Mouse (Mus musculus) stomach, embryonic 15.5 days (tissue): ENCODE data around the gene Atrn. TPM values are rescaled to one million over a fixed set of nuclear protein-coding genes. Genes with fewer than 3 reads are reported as not detected.

ENCODE experiments used
- ATAC-seq: fragments of 200-750 bp; cut with Nextera tagmentation; 2 replicates; pipeline ENCODE4 v1.8.0; 2017; ENCODE audit warnings: low read depth, moderate number of reproducible peaks, moderate TSS enrichment; ENCODE audit not compliant: insufficient read depth, low FRiP score
- H3K27ac ChIP-seq: fragments of 300-500 bp; sonication (generic); 2 replicates; pipeline ENCODE4 v1.5.1; 2015; ENCODE audit warnings: mild to moderate bottlenecking, inconsistent platforms
- H3K27me3 ChIP-seq: fragments of 300-500 bp; sonication (generic); replicated peaks from 2 replicates; pipeline ENCODE4 v1.6.1; 2015; ENCODE audit warnings: inconsistent platforms
- H3K36me3 ChIP-seq: fragments of 300-500 bp; sonication (generic); 2 replicates; pipeline ENCODE4 v1.6.1; 2015; ENCODE audit warnings: inconsistent platforms
- H3K4me1 ChIP-seq: fragments of 300-500 bp; sonication (generic); 2 replicates; pipeline ENCODE4 v1.6.1; 2015; ENCODE audit warnings: inconsistent platforms
- H3K4me2 ChIP-seq: fragments of 300-500 bp; sonication (generic); 2 replicates; pipeline ENCODE4 v1.6.1; 2015; ENCODE audit warnings: mild to moderate bottlenecking, inconsistent platforms
- H3K4me3 ChIP-seq: fragments of 300-500 bp; sonication (generic); replicated peaks from 2 replicates; pipeline ENCODE4 v1.5.1; 2015; ENCODE audit warnings: inconsistent platforms
- H3K9ac ChIP-seq: fragments of 300-500 bp; sonication (generic); 2 replicates; pipeline ENCODE4 v1.6.1; 2015; ENCODE audit warnings: inconsistent platforms
- H3K9me3 ChIP-seq: fragments of 300-500 bp; sonication (generic); 2 replicates; pipeline ENCODE4 v1.6.1; 2016; ENCODE audit warnings: inconsistent platforms
- WGBS: fragments of 180-500 bp; shearing (Covaris S2); methylation state at CpG from one replicate; pipeline ENCODE4 v1.1.7; 2015; 5-methylcytosine and 5-hydroxymethylcytosine counted together
- polyA plus RNA-seq: library from polyadenylated mRNA; unstranded; fragments of >200 nt; fragmentation: Nextera tagmentation; extraction: Ambion mirVana; gene quantifications from 2 replicates; pipeline ENCODE4 v1.2.1, GENCODE M21; 2015

Atrn gene
- polyA plus RNA-seq, 1 experiment from 2014 or later = 5.1 TPM

GRCm38 (mm10) chr2:130971030-130971429 is 64.7 kb downstream of the Atrn start:
- WGBS = 91% methylated on average over 4 of the region's 4 CpGs
- Histone ChIP-seq H3K9me3 (no peaks in the 10 kb centered on the region), H3K9ac (no peak overlapping the region)

DNA sequence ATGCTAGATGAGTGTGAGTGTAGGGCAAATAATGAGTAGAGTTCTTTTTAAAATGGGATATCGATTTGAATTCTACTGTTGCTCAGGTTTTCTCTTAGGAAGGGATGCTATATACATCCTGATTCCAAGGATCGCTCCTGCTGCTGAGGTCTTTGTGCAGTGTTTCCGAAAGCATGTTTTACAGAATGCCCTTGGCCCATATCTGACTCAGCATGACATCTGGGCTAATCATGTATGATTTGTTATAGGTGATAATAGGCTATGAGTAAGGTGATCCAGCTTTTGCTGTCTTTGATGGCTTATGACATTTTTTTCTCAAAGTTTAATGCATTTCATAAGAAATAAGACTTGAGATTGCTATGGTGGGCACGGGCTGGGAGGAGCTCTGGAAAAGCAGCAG is 66.1 kb downstream of the Atrn start:
- Histone ChIP-seq H3K36me3 (peaks cover 14% of the 10 kb centered on the region; the same call in 1 of the 2 replicates), H3K4me1 (no peaks in the 10 kb centered on the region), H3K9me3 (no peaks in the 10 kb centered on the region), H3K27me3 (no peaks in the 10 kb centered on the region), H3K4me2 (no peak overlapping the region), H3K9ac (no peak overlapping the region), H3K4me3 (no peak overlapping the region), H3K27ac (no peak overlapping the region)
- ATAC-seq = no peak
- WGBS = 92% methylated on average over 4 of the region's 4 CpGs

More at GRCm38 (mm10) chr2:130971030-130971429, 64.7 kb downstream of the Atrn start:
- H3K4me2 ChIP-seq = no peak overlapping the region
- H3K36me3 ChIP-seq = peaks cover 14% of the 10 kb centered on the region; the same call in 1 of the 2 replicates
- no peak for ATAC-seq
- no peaks in the 10 kb centered on the region for H3K4me1 ChIP-seq
- H3K27ac ChIP-seq = no peak overlapping the region
- no peaks in the 10 kb centered on the region for H3K27me3 ChIP-seq
- H3K4me3 ChIP-seq = no peak overlapping the region

DNA sequence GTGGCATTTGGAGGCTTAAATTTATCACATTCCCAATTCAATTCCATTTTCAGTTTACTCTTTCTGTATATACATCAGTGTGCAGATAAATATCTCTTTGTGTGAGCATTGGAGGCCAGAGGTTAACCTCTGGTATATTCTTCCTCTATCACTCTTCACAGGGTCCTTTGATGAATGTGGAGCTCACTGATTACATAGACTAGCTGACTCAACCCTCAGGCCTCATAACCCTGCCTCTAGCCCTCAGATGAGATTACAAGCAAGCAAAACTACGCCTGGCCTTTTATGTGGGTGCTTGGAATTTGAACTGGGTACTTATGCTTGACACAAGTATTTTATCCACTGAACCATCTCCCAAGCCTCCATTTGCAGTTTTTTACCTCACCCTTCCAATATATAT is 68.6 kb downstream of the Atrn start:
- Histone ChIP-seq H3K9me3 (no peaks in the 10 kb centered on the region), H3K27ac (no peak overlapping the region), H3K9ac (no peak overlapping the region), H3K4me1 (no peaks in the 10 kb centered on the region), H3K4me3 (no peak overlapping the region), H3K27me3 (no peaks in the 10 kb centered on the region), H3K4me2 (no peak overlapping the region), H3K36me3 (peaks cover 14% of the 10 kb centered on the region; the same call in 1 of the 2 replicates)
- peak; percentile 77; the same call in 1 of the 2 replicates for ATAC-seq
- WGBS = 74% methylated on average over 1 of the region's 1 CpGs

- no peak overlapping the region for H3K4me3 ChIP-seq
- H3K4me2 ChIP-seq = no peak overlapping the region
- H3K27me3 ChIP-seq = no peaks in the 10 kb centered on the region
- H3K9ac ChIP-seq = no peak overlapping the region
- H3K9me3 ChIP-seq = no peaks in the 10 kb centered on the region
- peak; percentile 57; the same call in 1 of the 2 replicates for ATAC-seq
- peaks cover 19% of the 10 kb centered on the region; the same call in 1 of the 2 replicates for H3K36me3 ChIP-seq
- H3K4me1 ChIP-seq = no peaks in the 10 kb centered on the region
- no peak overlapping the region for H3K27ac ChIP-seq
These were observed 71.3 kb downstream of the Atrn start for GRCm38 (mm10) chr2:130977589-130977988.

GRCm38 (mm10) chr2:130978058-130978847 is 72.0 kb downstream of the Atrn start:
- ATAC-seq = peak; percentile 56; the same call in 1 of the 2 replicates
- no peak overlapping the region for H3K4me2 ChIP-seq
- no peaks in the 10 kb centered on the region for H3K4me1 ChIP-seq
- 75% methylated on average over 10 of the region's 10 CpGs for WGBS
- H3K9ac ChIP-seq = no peak overlapping the region
- H3K36me3 ChIP-seq = peaks cover 19% of the 10 kb centered on the region; the same call in 1 of the 2 replicates
- H3K9me3 ChIP-seq = no peaks in the 10 kb centered on the region
- H3K4me3 ChIP-seq = no peak overlapping the region
- no peaks in the 10 kb centered on the region for H3K27me3 ChIP-seq
- H3K27ac ChIP-seq = no peak overlapping the region

- no peaks in the 10 kb centered on the region for H3K27me3 ChIP-seq
- H3K4me2 ChIP-seq = no peak overlapping the region
- no peak overlapping the region for H3K9ac ChIP-seq
- no peak overlapping the region for H3K4me3 ChIP-seq
- no peaks in the 10 kb centered on the region for H3K4me1 ChIP-seq
- no peaks in the 10 kb centered on the region for H3K9me3 ChIP-seq
- no peak overlapping the region for H3K27ac ChIP-seq
- peaks cover 10% of the 10 kb centered on the region; the same call in 1 of the 2 replicates for H3K36me3 ChIP-seq
- ATAC-seq = no peak
These were observed 72.8 kb downstream of the Atrn start for GRCm38 (mm10) chr2:130979138-130979537.

GRCm38 (mm10) chr2:130992818-130993217 is 86.5 kb downstream of the Atrn start:
- Histone ChIP-seq H3K9ac (no peak overlapping the region), H3K4me3 (no peak overlapping the region), H3K27me3 (no peaks in the 10 kb centered on the region), H3K4me1 (no peaks in the 10 kb centered on the region), H3K36me3 (peaks cover 3% of the 10 kb centered on the region; the same call in 1 of the 2 replicates), H3K4me2 (no peak overlapping the region), H3K27ac (no peak overlapping the region), H3K9me3 (no peaks in the 10 kb centered on the region)
- 92% methylated on average over 2 of the region's 2 CpGs for WGBS
- ATAC-seq = no peak

- H3K4me1 ChIP-seq = no peaks in the 10 kb centered on the region
- H3K27me3 ChIP-seq = no peaks in the 10 kb centered on the region
- H3K27ac ChIP-seq = no peak overlapping the region
- no peak overlapping the region for H3K4me2 ChIP-seq
- WGBS = 83% methylated on average over 2 of the region's 2 CpGs
- H3K9me3 ChIP-seq = no peaks in the 10 kb centered on the region
- H3K36me3 ChIP-seq = 0 out of 2 replicates have a peak, but pooled peaks cover 13% of the 10 kb centered on the region
- ATAC-seq = no peak
- H3K4me3 ChIP-seq = no peak overlapping the region
- H3K9ac ChIP-seq = no peak overlapping the region
These were observed 102.8 kb downstream of the Atrn start for GRCm38 (mm10) chr2:131009123-131009522.

DNA sequence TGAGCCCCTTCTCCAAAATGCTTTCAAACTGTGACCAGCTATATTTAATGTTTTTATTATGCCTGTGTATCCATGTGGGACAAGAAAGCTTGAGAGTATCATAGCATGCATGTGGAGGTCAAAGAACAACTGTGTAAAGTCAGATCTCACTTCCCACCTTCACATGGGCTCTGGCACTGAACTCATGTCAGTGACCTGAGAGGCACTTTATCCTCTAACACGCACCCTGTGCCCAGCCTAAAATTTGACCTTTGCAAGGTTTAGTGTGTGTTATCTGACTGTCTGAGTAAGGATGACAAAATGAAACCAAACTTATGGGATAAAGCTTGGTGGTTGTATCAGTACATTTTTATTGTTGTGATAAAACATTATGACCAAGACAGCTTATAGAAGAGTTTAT is 104.3 kb downstream of the Atrn start:
- H3K4me3 ChIP-seq = no peak overlapping the region
- 0 out of 2 replicates have a peak, but pooled peaks cover 6% of the 10 kb centered on the region for H3K36me3 ChIP-seq
- H3K4me1 ChIP-seq = no peaks in the 10 kb centered on the region
- H3K9ac ChIP-seq = no peak overlapping the region
- H3K27ac ChIP-seq = no peak overlapping the region
- no peak overlapping the region for H3K4me2 ChIP-seq
- H3K27me3 ChIP-seq = no peaks in the 10 kb centered on the region
- 81% methylated on average over 1 of the region's 1 CpGs for WGBS
- H3K9me3 ChIP-seq = no peaks in the 10 kb centered on the region
- ATAC-seq = no peak

GRCm38 (mm10) chr2:131025230-131025629 is 118.9 kb downstream of the Atrn start:
- Histone ChIP-seq H3K27ac (no peak overlapping the region), H3K4me1 (peaks cover 4% of the 10 kb centered on the region; the same call in 1 of the 2 replicates), H3K4me2 (no peak overlapping the region), H3K36me3 (peaks cover 7% of the 10 kb centered on the region; the same call in 1 of the 2 replicates), H3K4me3 (no peak overlapping the region), H3K9ac (no peak overlapping the region), H3K27me3 (no peaks in the 10 kb centered on the region), H3K9me3 (no peaks in the 10 kb centered on the region)
- ATAC-seq = no peak
- 86% methylated on average over 2 of the region's 2 CpGs for WGBS

DNA sequence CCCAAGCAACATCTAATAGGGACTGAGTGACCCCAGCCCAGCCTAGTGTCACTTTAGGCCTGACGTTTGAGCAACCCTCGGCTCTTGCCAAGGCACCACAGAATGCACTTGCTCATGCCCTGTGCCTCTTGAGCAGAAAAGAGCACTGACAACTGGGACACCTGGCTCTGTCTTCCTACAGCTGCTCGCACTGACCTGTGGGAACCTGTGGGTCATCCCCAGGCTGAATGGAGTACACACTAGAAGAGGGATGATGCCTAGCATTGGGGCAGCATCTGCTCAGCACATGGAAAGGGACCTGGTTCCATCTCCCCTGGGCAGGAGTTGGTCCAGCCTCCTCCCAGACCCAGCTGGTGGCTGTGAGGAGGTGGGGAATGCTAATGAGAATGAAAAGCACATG is 120.6 kb downstream of the Atrn start:
- no peaks in the 10 kb centered on the region for H3K9me3 ChIP-seq
- H3K4me3 ChIP-seq = no peak overlapping the region
- ATAC-seq = no peak
- 89% methylated on average over 3 of the region's 3 CpGs for WGBS
- H3K4me1 ChIP-seq = peaks cover 4% of the 10 kb centered on the region; the same call in 1 of the 2 replicates
- H3K36me3 ChIP-seq = 0 out of 2 replicates have a peak, but pooled peaks cover 3% of the 10 kb centered on the region
- H3K9ac ChIP-seq = no peak overlapping the region
- no peaks in the 10 kb centered on the region for H3K27me3 ChIP-seq
- H3K27ac ChIP-seq = no peak overlapping the region
- no peak overlapping the region for H3K4me2 ChIP-seq
